Mouse (Mus musculus) neutrophil, adult 65 days (primary cell): ENCODE results near the gene Zfp90. TPM values are rescaled to one million over a fixed set of nuclear protein-coding genes. Genes with fewer than 3 reads are reported as not detected.

ENCODE experiments used
- total RNA-seq: library from RNA; stranded (reverse); gene quantifications from 2 replicates; pipeline ENCODE4 v1.2.4, GENCODE M21; 2023

Gene Zfp90
- total RNA-seq = 1.5 and 2.0 TPM in 2 replicates

GRCm38 (mm10) chr8:106415182-106415971 lies at the start of gene Zfp90:
TSS of gene Zfp90 (plus strand) at chr8:106415327.

Other genes starting within 250 kb of the Zfp90 start
- gene Slc7a6, start 246.5 kb upstream of the Zfp90 start, total RNA-seq = 4.4 and 6.2 TPM in 2 replicates
- gene Slc7a6os, start 204.4 kb upstream of the Zfp90 start, total RNA-seq = 26.2 and 37.8 TPM in 2 replicates
- 4.2 and 4.6 TPM in 2 replicates for gene Prmt7, start 204.4 kb upstream of the Zfp90 start, total RNA-seq
- gene Smpd3, start 77.3 kb upstream of the Zfp90 start, total RNA-seq = 0.41 and 0.44 TPM in 2 replicates
- not detected in 2 replicates for gene 6030452D12Rik, start 85.2 kb downstream of the Zfp90 start, total RNA-seq
- gene Cdh3, start 95.6 kb downstream of the Zfp90 start, total RNA-seq = not detected in 2 replicates
- gene Gm10073, start 158.1 kb downstream of the Zfp90 start, total RNA-seq = 56.6 and 63.5 TPM in 2 replicates
- 0.95 and 1.2 TPM in 2 replicates for gene Cdh1, start 188.0 kb downstream of the Zfp90 start, total RNA-seq